Mouse (Mus musculus) hindbrain, embryonic 14.5 days (tissue): ENCODE data around the gene Oit3. TPM values are rescaled to one million over a fixed set of nuclear protein-coding genes. Genes with fewer than 3 reads are reported as not detected.

Source experiments
- ATAC-seq: fragments of 200-750 bp; cut with Nextera tagmentation; 2 replicates; pipeline ENCODE4 v1.8.0; 2017; ENCODE audit warnings: moderate number of reproducible peaks, mild to moderate bottlenecking, moderate TSS enrichment, moderate library complexity; ENCODE audit not compliant: low FRiP score
- DNase-seq: peaks from one replicate; pipeline ENCODE4 v3.0.0-alpha.2; 2015; ENCODE audit warnings: low spot score
- H3K27ac ChIP-seq: fragments of 300-500 bp; sonication (generic); 2 replicates; pipeline ENCODE4 v1.5.1; 2014; ENCODE audit warnings: mild to moderate bottlenecking, moderate library complexity
- H3K27me3 ChIP-seq: fragments of 300-500 bp; sonication (generic); 2 replicates; pipeline ENCODE4 v1.6.1; 2014; ENCODE audit warnings: mild to moderate bottlenecking, low read length, mixed read lengths; ENCODE audit not compliant: control insufficient read depth, insufficient read depth
- H3K36me3 ChIP-seq: fragments of 300-500 bp; sonication (generic); replicated peaks from 2 replicates; pipeline ENCODE4 v1.6.1; 2014; ENCODE audit not compliant: control insufficient read depth, insufficient read depth
- H3K4me1 ChIP-seq: fragments of 300-500 bp; sonication (generic); replicated peaks from 2 replicates; pipeline ENCODE4 v1.6.1; 2014; ENCODE audit warnings: antibody characterized with exemption, low read length, mixed read lengths; ENCODE audit not compliant: control insufficient read depth, insufficient read depth
- H3K4me2 ChIP-seq: fragments of 300-500 bp; sonication (generic); replicated peaks from 2 replicates; pipeline ENCODE4 v1.6.1; 2014; ENCODE audit warnings: mild to moderate bottlenecking, moderate library complexity
- H3K4me3 ChIP-seq: fragments of 300-500 bp; sonication (generic); replicated peaks from 2 replicates; pipeline ENCODE4 v1.5.1; 2014; ENCODE audit warnings: mild to moderate bottlenecking, low read length
- H3K9ac ChIP-seq: fragments of 300-500 bp; sonication (generic); 2 replicates; pipeline ENCODE4 v1.6.1; 2014
- H3K9me3 ChIP-seq: fragments of 300-500 bp; sonication (generic); 2 replicates; pipeline ENCODE4 v1.6.1; 2016; ENCODE audit warnings: low read length; ENCODE audit not compliant: control insufficient read depth
- WGBS: fragments of 180-500 bp; shearing (Covaris S2); extraction: QIAGEN DNeasy Blood & Tissue Kit; methylation state at CpG from one replicate; pipeline ENCODE4 v1.1.7; 2014; 5-methylcytosine and 5-hydroxymethylcytosine counted together
- polyA plus RNA-seq: library from polyadenylated mRNA; unstranded; fragments of >200 nt; fragmentation: Nextera tagmentation; extraction: Ambion mirVana; gene quantifications from 2 replicates; pipeline ENCODE4 v1.2.1, GENCODE M21; 2014

Oit3 gene
- polyA plus RNA-seq, 1 experiment from 2014 or later, result 0.27 TPM

- WGBS, result 74% methylated on average over 6 of the region's 6 CpGs
- DNase-seq (no peak), ATAC-seq (no peak)
- H3K4me2 ChIP-seq, result no peak overlapping the region
- no peaks in the 10 kb centered on the region for H3K9me3 ChIP-seq
- no peaks in the 10 kb centered on the region for H3K36me3 ChIP-seq
- no peak overlapping the region for H3K27ac ChIP-seq
- H3K4me3 ChIP-seq, result no peak overlapping the region
- H3K4me1 ChIP-seq, result no peaks in the 10 kb centered on the region
- H3K9ac ChIP-seq, result no peak overlapping the region
- no peaks in the 10 kb centered on the region for H3K27me3 ChIP-seq
Observed at GRCm38 (mm10) chr10:59462307-59462706, 20.7 kb upstream of the Oit3 start.

GRCm38 (mm10) chr10:59459767-59460166, 18.2 kb upstream of the Oit3 start:
- Histone ChIP-seq H3K9me3 (no peaks in the 10 kb centered on the region), H3K36me3 (no peaks in the 10 kb centered on the region), H3K4me1 (no peaks in the 10 kb centered on the region), H3K4me2 (no peak overlapping the region), H3K27ac (no peak overlapping the region), H3K4me3 (no peak overlapping the region), H3K27me3 (no peaks in the 10 kb centered on the region), H3K9ac (no peak overlapping the region)
- no peak for ATAC-seq
- 78% methylated on average over 12 of the region's 12 CpGs for WGBS
- no peak for DNase-seq

- ATAC-seq (no peak), DNase-seq (no peak)
- Histone ChIP-seq H3K27me3 (no peaks in the 10 kb centered on the region), H3K4me2 (no peak overlapping the region), H3K36me3 (no peaks in the 10 kb centered on the region; the same call in 1 of the 2 replicates), H3K9ac (no peak overlapping the region), H3K9me3 (no peaks in the 10 kb centered on the region), H3K27ac (no peak overlapping the region), H3K4me3 (no peak overlapping the region), H3K4me1 (no peaks in the 10 kb centered on the region)
- 94% methylated on average over 15 of the region's 15 CpGs for WGBS
Observed at GRCm38 (mm10) chr10:59454631-59455030, 13.1 kb upstream of the Oit3 start.

GRCm38 (mm10) chr10:59451839-59452238, 10.3 kb upstream of the Oit3 start:
- DNase-seq (peak; percentile 66), ATAC-seq (peak; percentile 37; the same call in 1 of the 2 replicates)
- H3K9ac ChIP-seq, result no peak overlapping the region
- no peak overlapping the region for H3K4me2 ChIP-seq
- H3K4me1 ChIP-seq, result no peaks in the 10 kb centered on the region
- H3K36me3 ChIP-seq, result no peaks in the 10 kb centered on the region; the same call in 1 of the 2 replicates
- H3K27me3 ChIP-seq, result no peaks in the 10 kb centered on the region
- H3K4me3 ChIP-seq, result no peak overlapping the region
- no peaks in the 10 kb centered on the region for H3K9me3 ChIP-seq
- WGBS, result 37% methylated on average over 5 of the region's 5 CpGs
- no peak overlapping the region for H3K27ac ChIP-seq

GRCm38 (mm10) chr10:59447546-59447945, 6.0 kb upstream of the Oit3 start:
- Histone ChIP-seq H3K4me2 (no peak overlapping the region), H3K36me3 (no peaks in the 10 kb centered on the region; the same call in 1 of the 2 replicates), H3K4me1 (no peaks in the 10 kb centered on the region), H3K9ac (no peak overlapping the region), H3K4me3 (no peak overlapping the region), H3K27ac (no peak overlapping the region), H3K9me3 (no peaks in the 10 kb centered on the region), H3K27me3 (no peaks in the 10 kb centered on the region)
- no peak for DNase-seq
- 87% methylated on average over 9 of the region's 9 CpGs for WGBS
- ATAC-seq, result no peak

GRCm38 (mm10) chr10:59446911-59447437, 5.4 kb upstream of the Oit3 start:
- H3K36me3 ChIP-seq, result no peaks in the 10 kb centered on the region; the same call in 1 of the 2 replicates
- H3K4me3 ChIP-seq, result no peak overlapping the region
- H3K4me1 ChIP-seq, result no peaks in the 10 kb centered on the region
- no peak overlapping the region for H3K9ac ChIP-seq
- DNase-seq (no peak), ATAC-seq (no peak)
- no peak overlapping the region for H3K27ac ChIP-seq
- 88% methylated on average over 10 of the region's 10 CpGs for WGBS
- no peaks in the 10 kb centered on the region for H3K27me3 ChIP-seq
- no peaks in the 10 kb centered on the region for H3K9me3 ChIP-seq
- H3K4me2 ChIP-seq, result no peak overlapping the region

- no peaks in the 10 kb centered on the region for H3K9me3 ChIP-seq
- 33% methylated on average over 8 of the region's 8 CpGs for WGBS
- H3K9ac ChIP-seq, result no peak overlapping the region
- no peak for DNase-seq
- no peaks in the 10 kb centered on the region for H3K27me3 ChIP-seq
- no peak overlapping the region for H3K4me3 ChIP-seq
- no peaks in the 10 kb centered on the region for H3K36me3 ChIP-seq
- H3K4me1 ChIP-seq, result no peaks in the 10 kb centered on the region
- no peak overlapping the region for H3K4me2 ChIP-seq
- no peak for ATAC-seq
- no peak overlapping the region for H3K27ac ChIP-seq
Observed at GRCm38 (mm10) chr10:59444635-59445034, 3.1 kb upstream of the Oit3 start.

GRCm38 (mm10) chr10:59444106-59444505, 2.5 kb upstream of the Oit3 start:
- H3K4me3 ChIP-seq, result no peak overlapping the region
- H3K9me3 ChIP-seq, result no peaks in the 10 kb centered on the region
- H3K4me2 ChIP-seq, result no peak overlapping the region
- DNase-seq (no peak), ATAC-seq (no peak)
- no peak overlapping the region for H3K27ac ChIP-seq
- no peaks in the 10 kb centered on the region for H3K36me3 ChIP-seq
- 64% methylated on average over 3 of the region's 3 CpGs for WGBS
- H3K4me1 ChIP-seq, result no peaks in the 10 kb centered on the region
- no peak overlapping the region for H3K9ac ChIP-seq
- H3K27me3 ChIP-seq, result no peaks in the 10 kb centered on the region

- H3K27me3 ChIP-seq, result no peaks in the 10 kb centered on the region
- H3K4me2 ChIP-seq, result no peak overlapping the region
- ATAC-seq, result no peak
- H3K9me3 ChIP-seq, result no peaks in the 10 kb centered on the region
- H3K9ac ChIP-seq, result no peak overlapping the region
- no peak overlapping the region for H3K4me3 ChIP-seq
- no peaks in the 10 kb centered on the region for H3K4me1 ChIP-seq
- no peak for DNase-seq
- H3K27ac ChIP-seq, result no peak overlapping the region
- no peaks in the 10 kb centered on the region for H3K36me3 ChIP-seq
- WGBS, result 33% methylated on average over 7 of the region's 7 CpGs
Observed at GRCm38 (mm10) chr10:59443212-59443611, 1.6 kb upstream of the Oit3 start.

GRCm38 (mm10) chr10:59440177-59440576, 1.4 kb downstream of the Oit3 start:
- Histone ChIP-seq H3K9me3 (no peaks in the 10 kb centered on the region), H3K36me3 (no peaks in the 10 kb centered on the region), H3K4me3 (no peak overlapping the region), H3K27me3 (no peaks in the 10 kb centered on the region), H3K4me1 (no peaks in the 10 kb centered on the region), H3K9ac (no peak overlapping the region), H3K4me2 (no peak overlapping the region), H3K27ac (no peak overlapping the region)
- ATAC-seq (no peak), DNase-seq (no peak)
- WGBS, result 51% methylated on average over 6 of the region's 6 CpGs
